In genomic region chr5:23604036-23604705, GRCm38 (mm10) we compare ENCODE assay signal across 12 mouse cellular contexts.
DNase-seq lines count a peak whose midpoint lies in the region; ATAC-seq and TF ChIP-seq lines count a peak whose summit lies in the region.
"Had no signal": no experiment of that assay in that cellular context is flagged by ENCODE, and none has a peak within 500 bp of the region (broad histone marks: within the 10 kb centered on the region; RNA-seq: fewer than 3 reads in every experiment).

No protein-coding gene starts in this region.

- H3K27me3 ChIP-seq in liver, embryonic 12.5 days (replicated peaks), result no peaks in the 10 kb centered on the region
- H3K27me3 ChIP-seq in intestine, postnatal 0 days (replicated peaks; ENCODE audit: control insufficient read depth, insufficient read depth, low read length), result no peaks in the 10 kb centered on the region
- H3K27me3 ChIP-seq: limb, embryonic 12.5 days had no signal

- TF ChIP-seq CTCF in gastrocnemius, adult 2 months (IDR thresholded peaks at IDR 0.05), result no peak
- no peak for TF ChIP-seq CTCF in intestine, postnatal 0 days (IDR thresholded peaks at IDR 0.05; ENCODE audit: low read depth)

- no peak for DNase-seq in gastrocnemius, adult 2 months
- DNase-seq in gastrocnemius, postnatal 4 days (ENCODE audit: low spot score in 2 of 2), result no peak
- DNase-seq in CD8-positive naive resting alpha-beta T cell, adult 2 months (ENCODE audit: low read depth in 2 of 2, low spot score in 2 of 2), result peak; percentile 32 to 57
- peak; percentile 62 for DNase-seq in naive thymus-derived CD4-positive, alpha-beta T cell, adult 2 months (ENCODE audit: low read depth)
- no peak for DNase-seq in layer of hippocampus, adult 9-10 months (ENCODE audit: low spot score)
- no peak for DNase-seq in right cerebral cortex, postnatal 10 days (ENCODE audit: low spot score in 2 of 2)
- DNase-seq: adrenal gland, postnatal 10 days; kidney, postnatal 10 days; right cerebral cortex, postnatal 14 days had no signal

- H3K4me2 ChIP-seq in liver, embryonic 12.5 days, result peak overlapping the region; percentile 34
- H3K4me2 ChIP-seq in intestine, postnatal 0 days (replicated peaks; ENCODE audit: low read depth), result no peak overlapping the region
- H3K4me2 ChIP-seq: limb, embryonic 12.5 days had no signal

- peaks cover 13% of the 10 kb centered on the region for H3K4me1 ChIP-seq in liver, embryonic 12.5 days
- no peaks in the 10 kb centered on the region for H3K4me1 ChIP-seq in intestine, postnatal 0 days (replicated peaks; ENCODE audit: control insufficient read depth, insufficient read depth, low read length)

- no peaks in the 10 kb centered on the region for H3K36me3 ChIP-seq in liver, embryonic 12.5 days
- peaks cover 4% of the 10 kb centered on the region; the same call in 1 of the 2 replicates for H3K36me3 ChIP-seq in intestine, postnatal 0 days (ENCODE audit: control insufficient read depth, insufficient read depth)
- H3K36me3 ChIP-seq: limb, embryonic 12.5 days had no signal

- intact Hi-C loops in gastrocnemius, adult 2 months (cut with DNase I), result no loop called here

- 33% methylated on average over 7 of the region's 7 CpGs for WGBS in liver, embryonic 12.5 days (ENCODE audit: insufficient replicate concordance)
- 64% methylated on average over 7 of the region's 7 CpGs for WGBS in intestine, postnatal 0 days

- no peaks in the 10 kb centered on the region for H3K9me3 ChIP-seq in liver, embryonic 12.5 days (replicated peaks)
- no peaks in the 10 kb centered on the region for H3K9me3 ChIP-seq in intestine, postnatal 0 days (ENCODE audit: control insufficient read depth)
- H3K9me3 ChIP-seq: limb, embryonic 12.5 days had no signal

- no peak overlapping the region for H3K9ac ChIP-seq in liver, embryonic 12.5 days
- H3K9ac ChIP-seq in intestine, postnatal 0 days (ENCODE audit: low read depth, low read length), result no peak overlapping the region
- H3K9ac ChIP-seq: limb, embryonic 12.5 days had no signal

- H3K27ac ChIP-seq in gastrocnemius, adult 2 months, result no peak overlapping the region
- no peak overlapping the region for H3K27ac ChIP-seq in liver, embryonic 12.5 days
- no peak overlapping the region for H3K27ac ChIP-seq in intestine, postnatal 0 days (ENCODE audit: low read depth, low read length)
- H3K27ac ChIP-seq: limb, embryonic 12.5 days had no signal

- H3K4me3 ChIP-seq in gastrocnemius, adult 2 months, result peak overlapping the region; percentile 17
- H3K4me3 ChIP-seq in liver, embryonic 12.5 days, result no peak overlapping the region
- no peak overlapping the region for H3K4me3 ChIP-seq in intestine, postnatal 0 days (ENCODE audit: low read depth, low read length)
- H3K4me3 ChIP-seq: limb, embryonic 12.5 days had no signal

- ATAC-seq in liver, embryonic 12.5 days, result 0 out of 2 replicates have a peak, but pooled peaks have one; percentile 49
- no peak for ATAC-seq in intestine, postnatal 0 days

Comparison
In these comparisons a context has a peak if more than half of its experiments do, and no peak if none do; other contexts are left out.
1. DNase-seq: peak in CD8-positive naive resting alpha-beta T cell, adult 2 months (2 of 2) and naive thymus-derived CD4-positive, alpha-beta T cell, adult 2 months (single experiment); none in gastrocnemius, adult 2 months (single experiment), gastrocnemius, postnatal 4 days (0 of 2), layer of hippocampus, adult 9-10 months (single experiment) and right cerebral cortex, postnatal 10 days (0 of 2).